Mouse (Mus musculus) kidney, adult 8-10 months (tissue): ENCODE results near the gene Tbc1d10a.

Experiments
- DNase-seq, 2 experiments: peaks; one replicate each; pipeline ENCODE4 v3.0.0; 2022

Tbc1d10a gene

DNA sequence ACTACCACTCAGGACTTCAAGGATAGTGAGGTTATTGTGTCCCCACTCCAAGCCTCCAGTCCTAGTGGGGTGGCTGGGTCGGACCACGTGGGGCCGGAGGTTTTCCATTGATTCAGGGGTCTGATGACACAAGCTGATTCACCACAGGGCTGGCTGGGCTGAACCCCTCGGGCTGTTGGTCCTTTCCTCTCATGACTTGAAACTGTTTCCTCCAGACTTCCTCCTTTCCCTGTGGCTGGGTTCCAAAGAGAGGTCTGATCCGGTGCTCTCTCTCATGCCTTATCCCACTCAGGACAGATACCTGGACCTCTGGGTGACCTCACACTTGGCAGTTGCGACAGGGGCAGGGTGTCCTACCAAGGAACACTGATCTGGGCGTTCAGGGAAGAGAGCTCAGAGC lies 53.6 kb downstream of the Tbc1d10a start:
- DNase-seq = no peak

DNA sequence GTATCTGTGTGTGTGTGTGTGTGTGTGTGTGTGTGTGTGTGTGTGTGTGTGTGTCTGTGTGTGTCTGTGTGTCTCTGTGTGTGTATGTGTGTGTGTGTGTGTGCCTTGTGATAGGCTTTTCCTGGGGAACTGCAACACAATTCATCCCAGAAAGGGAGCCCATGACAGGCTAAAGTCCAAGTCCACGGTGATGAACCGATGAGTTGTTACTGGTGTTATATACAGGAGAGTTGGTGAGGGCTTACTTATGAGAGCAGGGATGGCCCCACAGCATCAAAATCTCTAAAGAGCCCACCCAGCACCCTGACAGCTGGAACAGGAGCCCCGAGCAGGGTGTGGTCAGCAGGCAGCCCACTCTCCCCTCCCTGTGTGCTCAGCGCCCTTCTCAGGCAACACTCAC lies 54.6 kb downstream of the Tbc1d10a start:
- no peak for DNase-seq

DNA sequence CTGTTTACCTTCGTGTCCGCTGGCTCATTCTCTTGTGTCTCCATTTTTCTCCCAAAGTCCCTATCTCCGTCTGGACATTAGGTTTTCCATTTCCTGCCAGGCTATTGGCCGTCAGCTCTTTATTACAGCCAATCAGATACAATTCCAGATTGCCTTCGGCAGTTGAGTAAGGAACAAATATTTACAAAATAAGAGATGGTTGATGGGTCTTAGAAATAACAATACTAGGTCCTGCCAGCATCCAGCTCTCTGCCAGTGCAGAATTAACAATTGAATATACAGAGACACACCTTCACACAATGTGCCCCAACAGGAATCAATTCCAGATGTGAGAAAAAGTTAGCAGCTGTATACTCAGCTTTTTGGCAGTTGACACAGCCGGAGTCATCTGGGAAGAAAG lies 59.5 kb downstream of the Tbc1d10a start:
- DNase-seq = no peak

GRCm38 (mm10) chr11:4246623-4247022 lies 60.0 kb downstream of the Tbc1d10a start:
- DNase-seq = no peak

GRCm38 (mm10) chr11:4247201-4247959 lies 60.8 kb downstream of the Tbc1d10a start:
- no peak for DNase-seq

DNA sequence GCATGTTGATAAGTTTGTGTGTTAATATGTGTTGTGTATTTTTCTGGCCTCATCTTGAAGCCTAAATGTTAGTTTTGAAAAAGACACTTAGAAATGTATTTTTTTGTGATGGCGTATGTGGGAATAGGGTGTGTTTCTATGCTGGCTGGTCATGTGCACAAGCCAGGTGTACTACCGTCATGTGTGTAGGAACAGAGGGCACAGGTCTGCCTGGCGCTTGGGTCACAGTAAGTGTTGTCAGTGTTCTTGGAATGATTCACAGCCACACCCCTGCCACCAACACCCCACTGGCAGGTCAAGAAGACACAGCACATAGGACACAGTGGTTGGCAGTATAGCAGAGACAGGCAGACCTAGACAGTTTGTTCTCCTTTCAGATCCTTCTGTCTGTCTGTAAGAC lies 62.6 kb downstream of the Tbc1d10a start:
- DNase-seq = no peak

DNA sequence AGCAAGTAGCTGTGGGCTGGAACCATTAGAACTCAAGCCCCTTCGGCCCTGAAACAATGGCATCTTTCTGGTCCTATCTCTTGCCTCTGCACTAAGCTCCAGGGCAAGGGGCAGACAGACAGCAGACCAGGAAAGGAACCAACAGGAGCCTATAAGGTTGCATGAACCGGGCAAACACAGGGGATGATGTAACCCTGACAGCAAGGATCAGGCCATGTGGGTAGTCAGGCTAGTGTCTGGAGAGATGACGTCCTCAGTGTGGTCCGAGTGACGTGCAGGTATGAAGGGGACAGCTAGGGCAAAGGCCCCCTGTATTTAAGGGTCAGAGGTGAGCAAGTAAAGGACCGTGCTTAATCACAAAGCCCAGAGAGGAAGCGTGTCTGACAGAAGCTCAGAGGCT lies 63.7 kb downstream of the Tbc1d10a start:
- DNase-seq = no peak

- DNase-seq = no peak
Measured at GRCm38 (mm10) chr11:4251376-4251775, 64.8 kb downstream of the Tbc1d10a start.

- DNase-seq = no peak
Measured at GRCm38 (mm10) chr11:4252886-4253285, 66.3 kb downstream of the Tbc1d10a start.

DNA sequence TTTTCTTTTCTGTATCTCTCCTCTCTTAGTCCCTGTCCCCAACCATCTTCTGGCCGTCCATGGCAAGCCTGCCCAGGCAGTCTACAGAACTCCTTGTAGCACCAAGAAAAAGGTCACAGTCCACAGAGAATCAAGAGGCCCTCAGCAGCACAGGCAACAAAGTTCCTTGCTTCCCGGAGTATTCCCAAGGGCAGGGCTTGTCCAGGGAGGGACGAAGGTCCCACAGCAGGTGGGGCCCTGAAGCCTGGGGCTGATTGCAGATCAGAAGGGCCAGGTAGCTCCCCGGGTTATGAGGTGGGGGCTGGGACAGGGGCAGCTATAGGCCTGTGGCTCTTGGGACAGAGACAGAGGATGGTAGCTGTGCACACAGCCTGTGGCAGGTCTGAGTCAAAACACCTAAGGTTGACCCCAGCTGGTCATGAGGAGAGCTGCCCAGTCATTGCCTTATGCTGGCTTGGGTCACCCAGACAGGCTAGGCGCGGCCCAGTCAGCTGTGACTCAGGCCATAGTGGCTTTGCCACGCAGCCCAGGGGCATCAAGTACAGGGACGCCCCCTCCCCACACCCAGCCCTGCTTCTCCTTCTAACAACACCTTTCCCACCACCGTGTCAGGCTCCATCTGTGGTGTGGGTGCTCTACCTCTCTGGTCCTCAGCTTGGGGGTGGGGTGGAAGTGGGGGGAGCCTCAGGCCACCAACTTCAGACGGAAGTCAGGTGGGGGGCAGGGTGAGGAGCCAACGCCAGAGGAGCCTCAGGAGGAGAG lies 70.4 kb downstream of the Tbc1d10a start, which contains the start of gene Lif:
Gene Lif (plus strand): TSS at position 712 of the 762 bp plus-strand sequence.
- peak in 1 of 2 experiments; percentile 37 for DNase-seq

DNA sequence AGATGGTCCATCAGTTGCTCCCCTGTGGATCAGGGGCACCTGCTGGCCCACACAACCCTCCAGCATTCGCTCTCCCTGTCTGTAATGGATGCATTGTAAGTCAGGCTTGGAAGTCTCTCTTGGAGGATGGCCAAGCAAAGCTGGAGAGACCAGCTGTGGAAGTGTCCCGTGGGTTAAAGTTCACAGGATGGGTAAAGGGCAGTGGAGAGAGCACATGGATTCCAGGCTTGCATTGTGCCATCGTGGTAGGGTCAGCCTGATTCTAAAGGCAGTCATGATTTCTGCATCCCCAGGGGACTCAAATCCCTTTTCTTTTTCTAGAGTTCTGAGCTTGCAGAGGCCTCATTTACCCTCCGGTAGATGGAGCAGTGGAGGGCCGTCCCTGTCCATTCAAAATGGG lies 71.2 kb downstream of the Tbc1d10a start:
- DNase-seq = peak; percentile 80 to 84

DNA sequence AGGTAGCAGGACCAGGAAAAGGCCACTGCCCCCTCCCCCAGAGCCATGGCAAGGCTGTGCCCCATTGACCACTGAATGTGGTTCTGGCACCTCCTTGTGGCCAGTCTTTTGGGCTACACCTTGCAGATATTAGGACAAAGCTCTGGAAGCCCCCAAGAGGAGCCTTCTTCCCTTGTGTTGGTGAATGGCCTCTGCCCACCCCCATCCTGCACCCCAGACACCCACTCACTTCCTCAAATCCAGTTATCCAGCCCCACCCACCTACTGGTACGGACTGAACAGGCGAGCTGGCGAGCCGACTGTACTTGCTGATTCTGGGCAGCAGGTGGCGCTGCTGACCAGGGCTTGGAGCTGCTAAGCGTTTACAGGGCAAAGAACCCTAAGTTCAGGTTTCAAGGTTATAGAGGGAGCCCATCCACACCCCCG lies 72.1 kb downstream of the Tbc1d10a start:
- peak; percentile 71 to 85 for DNase-seq

DNA sequence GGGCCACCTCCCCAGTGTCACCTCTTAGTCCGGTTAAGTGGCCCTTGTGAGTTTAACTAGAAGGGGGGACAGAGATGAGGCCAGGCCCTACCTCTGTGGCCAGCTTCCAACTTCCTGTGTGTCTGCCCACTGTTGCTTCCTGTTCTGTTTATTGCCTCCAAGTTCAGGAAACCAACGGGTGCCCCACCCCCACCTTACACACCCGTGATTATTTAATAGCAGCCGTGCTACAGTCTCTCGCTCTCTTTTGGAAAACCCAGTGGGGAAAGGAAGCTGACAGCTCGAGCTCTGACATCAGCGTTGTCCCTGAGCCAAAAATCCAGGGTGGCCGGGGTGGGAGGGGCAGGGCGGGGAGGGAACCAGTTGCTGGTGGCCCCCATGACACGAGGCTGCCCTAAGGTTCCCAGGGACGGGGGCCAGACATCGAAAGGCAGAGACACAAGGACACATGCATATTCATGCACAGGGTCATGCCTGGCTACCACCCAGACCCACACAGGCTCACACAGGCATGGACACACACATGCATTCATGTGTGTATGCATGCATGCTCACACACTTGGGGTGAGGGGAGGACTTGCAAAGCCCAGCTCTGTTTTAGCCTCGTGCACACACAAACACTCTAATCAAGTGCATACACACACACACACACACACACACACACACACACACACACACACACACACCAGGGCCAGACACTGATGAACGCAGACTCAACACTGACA lies 74.0 kb downstream of the Tbc1d10a start:
- DNase-seq = peak; percentile 48 to 50

DNA sequence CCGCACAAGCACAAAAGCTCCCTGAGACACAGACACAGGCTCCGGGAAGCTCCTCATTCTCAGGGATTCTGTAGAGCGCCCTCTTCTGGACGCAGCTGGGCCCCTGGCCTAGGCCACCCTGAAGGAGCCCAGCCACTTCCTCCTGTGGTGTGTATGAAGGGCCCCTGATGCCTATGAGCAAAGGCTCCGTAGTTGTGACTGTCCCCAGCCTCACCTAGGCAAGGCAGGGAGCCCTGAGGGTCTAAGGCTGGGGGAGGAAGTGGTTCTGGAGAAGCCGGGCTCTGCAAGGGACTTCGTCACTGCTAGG lies 74.6 kb downstream of the Tbc1d10a start:
- DNase-seq = peak; percentile 35 to 62

- DNase-seq = no peak
Measured at GRCm38 (mm10) chr11:4261969-4262368, 75.4 kb downstream of the Tbc1d10a start.

GRCm38 (mm10) chr11:4262847-4263246 lies 76.3 kb downstream of the Tbc1d10a start:
- DNase-seq = no peak

GRCm38 (mm10) chr11:4263296-4263695 lies 76.7 kb downstream of the Tbc1d10a start:
- peak; percentile 36 to 66 for DNase-seq

DNA sequence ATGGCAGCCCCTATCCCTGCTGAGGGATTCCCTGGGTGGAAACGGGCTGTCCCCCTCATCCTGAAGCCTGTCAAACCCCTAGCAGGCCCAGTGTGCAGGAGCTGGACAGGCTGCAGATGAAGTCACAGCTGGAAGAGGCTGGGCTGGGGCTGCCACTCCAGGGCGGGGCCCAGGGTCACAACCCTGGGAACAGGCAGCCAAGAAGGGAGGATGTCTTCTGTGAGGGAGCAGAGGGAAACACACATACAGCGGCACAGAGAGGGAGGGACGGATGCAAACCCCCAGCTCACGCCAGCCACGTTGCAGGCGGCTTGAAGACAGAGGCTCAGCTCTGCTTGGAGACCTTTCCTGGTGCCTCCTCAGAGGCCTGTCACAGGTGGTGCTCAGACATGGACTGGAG lies 77.5 kb downstream of the Tbc1d10a start:
- no peak for DNase-seq
